Mouse (Mus musculus): Measurements from ENCODE around the gene Tmem131.

DNA sequence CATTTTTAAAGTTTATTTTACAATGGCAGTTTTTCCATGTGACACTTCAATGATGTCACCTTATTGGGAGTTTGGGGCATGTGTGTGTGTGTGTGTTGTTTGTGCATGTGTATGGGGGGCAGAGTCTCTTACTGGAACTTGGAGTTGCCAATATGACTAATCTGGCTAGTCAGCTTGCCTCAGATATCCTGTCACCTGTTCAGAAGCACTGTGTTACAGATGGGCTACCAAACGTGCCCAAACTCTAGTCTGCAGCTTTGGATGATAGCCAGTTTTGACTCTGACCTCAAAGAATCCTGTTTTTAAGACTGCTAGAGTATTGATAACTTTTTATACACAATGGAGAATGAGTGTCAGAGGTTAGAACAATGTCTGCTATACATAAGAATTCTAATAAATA is 64.3 kb downstream of the Tmem131 start:
- TF ChIP-seq CTCF (conservative IDR thresholded peaks at IDR 0.05; ENCODE audit: low read length) (no peak), NANOG (IDR thresholded peaks at IDR 0.05; ENCODE audit: borderline replicate concordance, low read length) (no peak), POU5F1 (IDR thresholded peaks at IDR 0.05; ENCODE audit: borderline replicate concordance, low read length) (no peak)

Measured in E14TG2a.4 (cell line).